Mouse (Mus musculus) olfactory bulb, adult 2 months (tissue): ENCODE results near the gene Ppp1r2.

Source experiments
- CTCF ChIP-seq: fragments of 200-500 bp; IDR thresholded peaks from 2 replicates; pipeline ENCODE4 v1.5.1; 2012; ENCODE audit warnings: low read depth, mild to moderate bottlenecking, low read length, moderate library complexity; ENCODE audit not compliant: insufficient read depth
- POLR2A ChIP-seq: fragments of 200-500 bp; IDR thresholded peaks from 2 replicates; pipeline ENCODE4 v1.6.1; 2012; ENCODE audit warnings: mild to moderate bottlenecking, low read depth, low read length, moderate library complexity; ENCODE audit not compliant: insufficient read depth

DNA sequence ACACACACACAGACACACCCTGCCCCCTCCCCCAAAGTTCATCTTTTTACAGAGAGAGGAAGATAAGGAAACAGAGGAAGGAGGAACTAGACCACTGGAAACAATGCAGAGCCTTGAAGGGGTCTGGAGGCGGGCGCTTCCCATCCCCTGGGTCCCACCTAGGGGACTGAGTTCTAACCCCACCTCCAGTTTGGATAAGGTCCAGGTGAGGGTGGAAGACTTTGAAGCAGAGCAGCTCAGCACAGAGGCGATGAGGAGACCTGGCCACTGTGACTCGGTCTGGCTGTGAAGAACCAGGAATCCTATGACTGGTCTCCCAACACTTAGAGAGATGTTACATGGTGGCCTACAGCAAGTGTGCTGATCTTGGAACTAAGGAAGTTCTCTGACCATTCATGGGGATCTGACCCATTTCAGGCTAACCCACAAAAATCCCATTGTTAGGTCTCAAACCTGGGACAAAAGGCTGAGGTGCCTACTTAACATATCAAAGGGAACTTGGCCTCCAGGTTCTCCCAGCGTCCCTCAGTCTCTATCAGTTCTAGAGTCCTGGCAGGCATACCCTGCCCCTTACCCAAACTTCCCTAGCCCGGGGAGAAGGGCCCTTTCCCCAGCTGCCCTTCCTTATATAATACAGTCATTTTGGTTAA, 25.9 kb upstream of the Ppp1r2 start:
- TF ChIP-seq POLR2A = no peak
- TF ChIP-seq CTCF = no peak
